Mouse (Mus musculus) ES-E14 (cell line): Measurements from ENCODE around the gene Mlxipl. TPM values are rescaled to one million over a fixed set of nuclear protein-coding genes. Genes with fewer than 3 reads are reported as not detected.

Experiments used
- DNase-seq: peaks from one replicate; pipeline ENCODE4 v3.0.0-alpha.2; 2013; ENCODE audit warnings: low read depth, low spot score
- H3K27ac ChIP-seq: 2 replicates; pipeline ENCODE4 v1.5.1; 2012; ENCODE audit warnings: low read depth, mild to moderate bottlenecking, low read length, moderate library complexity, mixed read lengths; ENCODE audit not compliant: poor library complexity, insufficient read depth, severe bottlenecking
- H3K36me3 ChIP-seq: 2 replicates; pipeline ENCODE4 v1.6.1; 2012; ENCODE audit warnings: mild to moderate bottlenecking, low read length, moderate library complexity, mixed read lengths; ENCODE audit not compliant: control insufficient read depth, poor library complexity, insufficient read depth, severe bottlenecking
- H3K4me1 ChIP-seq, 2 experiments: fragments of 150-350 bp in 1 of 2; sonication (generic) in 1 of 2; 2 replicates each; pipeline ENCODE4 v1.6.1; 2012; ENCODE audit warnings: low read length in 2 of 2, mild to moderate bottlenecking in 1 of 2, mixed read lengths in 1 of 2; ENCODE audit not compliant: control insufficient read depth in 2 of 2, insufficient read depth in 2 of 2, poor library complexity in 1 of 2
- H3K4me3 ChIP-seq, 2 experiments: fragments of 150-350 bp in 1 of 2; sonication (generic) in 1 of 2; 2 replicates each; pipeline ENCODE4 v1.5.1; 2012; ENCODE audit warnings: low read length in 2 of 2, low read depth in 1 of 2, mild to moderate bottlenecking in 1 of 2, mixed read lengths in 1 of 2; ENCODE audit not compliant: insufficient read depth in 1 of 2, poor library complexity in 1 of 2, severe bottlenecking in 1 of 2
- H3K9ac ChIP-seq: 2 replicates; pipeline ENCODE4 v1.6.1; 2012; ENCODE audit warnings: low read depth, mild to moderate bottlenecking, low read length, mixed read lengths; ENCODE audit not compliant: poor library complexity, insufficient read depth, severe bottlenecking
- H3K9me3 ChIP-seq: fragments of 150-350 bp; sonication (generic); 2 replicates; pipeline ENCODE4 v1.6.1; 2012; ENCODE audit warnings: low read depth, mild to moderate bottlenecking, low read length; ENCODE audit not compliant: control insufficient read depth, insufficient read depth
- CHD2 ChIP-seq: IDR thresholded peaks from 2 replicates; pipeline ENCODE4 v1.6.1; 2014; ENCODE audit warnings: mild to moderate bottlenecking, low read depth, low read length, inconsistent platforms
- HCFC1 ChIP-seq: IDR thresholded peaks from 2 replicates; pipeline ENCODE4 v1.6.1; 2012; ENCODE audit warnings: low read length, inconsistent platforms, borderline replicate concordance; ENCODE audit not compliant: insufficient read depth
- MAFK ChIP-seq: IDR thresholded peaks from 2 replicates; pipeline ENCODE4 v1.6.1; 2014; ENCODE audit warnings: mild to moderate bottlenecking, low read depth, low read length, inconsistent platforms; ENCODE audit not compliant: insufficient read depth
- ZC3H11A ChIP-seq: IDR thresholded peaks from 2 replicates; pipeline ENCODE4 v1.6.1; 2012; ENCODE audit warnings: low read depth, mild to moderate bottlenecking, inconsistent platforms, low read length, borderline replicate concordance
- ZNF384 ChIP-seq: IDR thresholded peaks from 2 replicates; pipeline ENCODE4 v1.6.1; 2012; ENCODE audit warnings: low read depth, low read length, inconsistent platforms
- in situ Hi-C, 2 experiments: fragments of 600-800 bp; cut with MboI; formaldehyde crosslinking; loops; one replicate each; pipeline ENCODE4 v1.15.1; 2025; ENCODE audit warnings: low sequenced_read_pairs in 2 of 2, inconsistent platforms in 1 of 2; ENCODE audit not compliant: unreplicated experiment in 2 of 2
- total RNA-seq: library from RNA; depleted of rRNA; stranded (reverse); fragments of 300-350 nt; gene quantifications from 2 replicates; pipeline ENCODE4 v1.2.3, GENCODE M21; 2012

Mlxipl gene
- total RNA-seq, 1 experiment = 7.6 TPM

DNA sequence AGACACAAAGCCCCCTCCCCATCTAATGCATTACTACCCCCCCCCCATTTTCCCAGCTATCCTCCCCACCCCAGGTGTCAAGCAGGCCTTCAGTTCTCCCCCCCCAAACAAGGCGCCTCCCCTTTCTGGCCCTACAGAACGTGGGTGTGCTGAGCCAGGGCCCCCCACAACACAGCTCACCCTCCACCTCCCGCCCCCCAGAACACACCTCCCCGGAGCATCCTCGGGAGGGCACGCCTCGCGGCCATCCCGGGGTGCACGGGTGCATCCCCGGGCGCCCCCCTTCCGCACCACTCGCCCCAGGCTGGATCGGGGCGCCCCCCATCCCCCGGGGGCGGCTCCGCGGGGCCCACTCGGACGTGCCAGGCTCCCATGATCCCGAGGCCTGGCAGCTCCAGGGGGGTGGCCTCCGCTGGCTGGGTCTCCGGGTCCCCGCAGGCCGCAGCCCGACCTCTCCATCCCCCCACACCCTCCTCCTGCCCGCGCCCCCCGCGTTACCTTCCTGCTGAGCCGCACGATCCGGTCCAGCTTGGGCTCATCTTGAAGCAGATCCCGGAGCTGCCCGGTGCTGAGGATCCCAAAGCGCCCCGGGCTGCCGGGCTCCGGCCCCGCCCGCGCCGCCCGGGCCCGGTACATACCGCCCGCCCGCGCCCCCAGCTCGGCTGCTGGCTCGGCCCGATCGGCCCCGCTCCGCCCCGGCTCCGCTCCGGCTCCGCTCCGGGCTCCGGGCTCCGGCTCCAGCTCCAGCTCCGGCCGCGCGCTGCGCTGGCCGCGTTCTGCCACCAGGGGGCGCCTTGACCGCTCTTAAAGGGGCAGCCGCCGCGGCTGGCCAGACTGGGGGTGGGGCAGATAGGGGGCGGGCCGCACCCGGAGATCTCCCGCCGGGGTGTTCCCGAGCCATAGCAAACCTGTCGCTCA is 11.9 kb upstream of the Mlxipl start, which contains the start of gene Vps37d:
TSS of gene Vps37d (minus strand) at position 703 of the 918 bp plus-strand sequence.
- Histone ChIP-seq H3K4me3 (peak within 1 kb of the TSS; percentile 71 to 74), H3K4me1 (peaks cover 0 to 25% of the 10 kb centered on the region in 2 experiments; a peak in 2 of 4 replicates), H3K9me3 (no peaks in the 10 kb centered on the region), H3K9ac (peak within 1 kb of the TSS; percentile 84), H3K36me3 (no peaks in the 10 kb centered on the region), H3K27ac (no peak within 1 kb of the TSS)
- TF ChIP-seq ZNF384 (no peak), HCFC1 (peak; percentile 58; the same call in 1 of the 2 replicates)
- in situ Hi-C loops = no loop called here
- peak; percentile 83 for DNase-seq

DNA sequence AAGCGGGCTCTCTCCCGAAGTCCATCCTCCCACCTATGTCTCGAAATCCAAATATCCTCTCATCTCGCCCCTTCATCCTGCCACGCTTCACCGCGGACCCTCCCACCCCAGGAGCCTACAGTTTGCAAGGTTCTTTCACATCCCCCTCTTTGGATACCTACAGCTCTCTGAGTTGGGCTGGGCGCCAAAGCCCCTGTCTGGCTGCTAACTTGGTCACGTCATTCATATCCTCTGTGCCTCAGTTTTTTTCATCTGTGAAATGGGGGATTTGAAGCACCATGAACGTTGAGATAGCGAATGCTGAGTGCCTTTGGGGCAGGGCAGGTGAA is 11.2 kb upstream of the Mlxipl start:
- H3K9me3 ChIP-seq = no peaks in the 10 kb centered on the region
- H3K27ac ChIP-seq = no peak overlapping the region
- no peak for DNase-seq
- no peaks in the 10 kb centered on the region for H3K36me3 ChIP-seq
- no peak for TF ChIP-seq CHD2
- H3K4me3 ChIP-seq = peak overlapping the region; percentile 63
- peaks cover 0 to 21% of the 10 kb centered on the region in 2 experiments; a peak in 2 of 4 replicates for H3K4me1 ChIP-seq
- in situ Hi-C loops = no loop called here
- peak overlapping the region; percentile 60; the same call in 1 of the 2 replicates for H3K9ac ChIP-seq

DNA sequence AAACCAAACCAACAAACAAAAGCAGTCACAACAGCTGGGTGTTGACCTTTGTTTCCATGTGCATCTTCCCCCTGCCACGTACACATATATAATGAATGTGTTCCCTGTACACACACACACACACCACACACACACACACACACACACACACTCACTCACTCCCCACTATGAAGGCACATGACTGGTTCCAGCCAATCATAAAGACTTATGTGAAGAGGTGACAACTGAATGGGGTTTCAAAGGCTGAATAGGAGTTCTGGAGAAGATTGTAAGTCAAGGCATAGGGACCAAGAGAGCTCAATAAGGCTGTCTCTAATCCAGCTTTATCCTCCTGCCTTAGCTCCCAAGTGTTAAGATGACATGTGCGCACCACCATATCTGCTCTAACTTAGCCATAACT is 10.1 kb upstream of the Mlxipl start:
- no peak for DNase-seq
- Histone ChIP-seq H3K4me3 (no peak overlapping the region), H3K9ac (no peak overlapping the region), H3K4me1 (peaks cover 0 to 11% of the 10 kb centered on the region in 2 experiments; a peak in 2 of 4 replicates), H3K27ac (no peak overlapping the region), H3K36me3 (no peaks in the 10 kb centered on the region), H3K9me3 (no peaks in the 10 kb centered on the region)
- TF ChIP-seq CHD2 = no peak
- TF ChIP-seq MAFK = no peak
- TF ChIP-seq HCFC1 = no peak
- no peak for TF ChIP-seq ZC3H11A
- TF ChIP-seq ZNF384 = no peak
- in situ Hi-C loops = no loop called here

DNA sequence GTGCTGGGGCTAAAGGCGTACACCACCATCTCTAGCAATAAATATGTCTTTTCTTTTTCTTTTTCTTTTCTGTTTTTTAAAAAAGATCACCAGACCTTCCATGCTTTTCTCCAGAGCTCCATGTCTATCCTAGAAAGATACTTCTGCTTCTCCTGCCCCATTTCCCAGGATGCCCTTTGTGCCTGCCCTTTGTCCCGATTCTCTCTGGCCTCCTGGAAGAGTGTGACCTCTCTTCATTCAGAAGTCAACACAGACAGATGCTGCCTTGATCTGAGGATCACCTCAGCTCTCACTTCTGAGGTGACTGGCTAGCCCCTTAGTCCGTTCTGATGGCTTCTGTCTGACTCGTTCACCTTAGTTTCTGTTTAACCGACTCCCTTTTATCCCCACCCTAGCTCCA is 9.2 kb upstream of the Mlxipl start:
- Histone ChIP-seq H3K9ac (no peak overlapping the region), H3K4me1 (peaks cover 0 to 11% of the 10 kb centered on the region in 2 experiments; a peak in 2 of 4 replicates), H3K27ac (no peak overlapping the region), H3K9me3 (no peaks in the 10 kb centered on the region), H3K36me3 (no peaks in the 10 kb centered on the region), H3K4me3 (no peak overlapping the region)
- TF ChIP-seq CHD2 (no peak), MAFK (no peak), ZNF384 (no peak), HCFC1 (no peak), ZC3H11A (no peak)
- in situ Hi-C loops = no loop called here
- no peak for DNase-seq
